Mouse (Mus musculus): Measurements from ENCODE around the gene Vgll4.

- TF ChIP-seq CTCF (conservative IDR thresholded peaks at IDR 0.05 in 1 of 2, IDR thresholded peaks at IDR 0.05 in 1 of 2; ENCODE audit: low read depth in 2 of 2, low read length in 2 of 2) (no peak), ZKSCAN1 (IDR thresholded peaks at IDR 0.05; ENCODE audit: borderline replicate concordance, low read depth, low read length) (no peak), MAZ (IDR thresholded peaks at IDR 0.05; ENCODE audit: low read depth, low read length) (no peak), MAX (IDR thresholded peaks at IDR 0.05; ENCODE audit: low read length) (no peak), BHLHE40 (IDR thresholded peaks at IDR 0.05; ENCODE audit: low read depth, low read length) (no peak), E2F4 (IDR thresholded peaks at IDR 0.05; ENCODE audit: insufficient replicate concordance, low read depth, low read length) (no peak), MYC (IDR thresholded peaks at IDR 0.05; ENCODE audit: low read depth, low read length) (no peak)
These were observed 87.1 kb downstream of the Vgll4 start for GRCm38 (mm10) chr6:114882675-114883074.

All from CH12.LX (cell line).